ENCODE assay signal across 8 mouse cellular contexts in the genomic region with DNA sequence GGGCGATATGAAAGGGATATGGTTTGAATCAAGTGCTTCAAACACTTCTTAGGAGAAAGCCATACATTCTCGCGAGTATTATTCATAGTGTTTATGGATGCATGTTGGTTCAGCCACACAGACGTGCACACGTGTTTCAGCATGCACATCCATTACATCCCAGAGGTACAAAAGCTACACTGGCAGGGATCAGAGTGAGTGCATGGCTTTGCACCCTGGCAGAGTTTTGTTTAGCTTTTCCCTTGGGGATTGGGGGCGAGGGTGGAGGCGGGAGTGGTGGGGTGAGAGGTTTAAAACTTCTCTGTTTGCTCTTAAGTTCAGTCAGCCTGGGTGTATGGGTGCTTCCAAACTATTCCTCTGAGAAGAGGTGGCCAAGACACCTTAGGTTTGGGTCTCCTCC. TPM values are rescaled to one million over a fixed set of nuclear protein-coding genes. Genes with fewer than 3 reads are reported as not detected.
DNase-seq lines count a peak whose midpoint lies in the region; ATAC-seq and TF ChIP-seq lines count a peak whose summit lies in the region.

No protein-coding gene starts in this region.

- H3K36me3 ChIP-seq in spleen, adult 2 months (ENCODE audit: control insufficient read depth, insufficient read depth, low read length), result no peaks in the 10 kb centered on the region
- H3K36me3 ChIP-seq in heart, embryonic 16.5 days (ENCODE audit: control insufficient read depth, insufficient read depth), result no peaks in the 10 kb centered on the region
- no peaks in the 10 kb centered on the region for H3K36me3 ChIP-seq in liver, embryonic 15.5 days (replicated peaks)
- no peaks in the 10 kb centered on the region for H3K36me3 ChIP-seq in stomach, embryonic 16.5 days (ENCODE audit: control insufficient read depth, insufficient read depth, low read length)

- TF ChIP-seq POLR2A in spleen, adult 2 months (IDR thresholded peaks at IDR 0.05; ENCODE audit: low read depth, low read length), result no peak

- H3K4me2 ChIP-seq in heart, embryonic 16.5 days (ENCODE audit: low read depth, low read length), result peak overlapping the region; percentile 88
- H3K4me2 ChIP-seq in liver, embryonic 15.5 days, result peak overlapping the region; percentile 77
- H3K4me2 ChIP-seq in stomach, embryonic 16.5 days (ENCODE audit: low read depth, low read length), result peak overlapping the region; percentile 94

- H3K4me1 ChIP-seq in spleen, adult 2 months (ENCODE audit: control insufficient read depth, insufficient read depth, insufficient read length), result no peaks in the 10 kb centered on the region; the same call in 1 of the 2 replicates
- 0 out of 2 replicates have a peak, but pooled peaks cover 4% of the 10 kb centered on the region for H3K4me1 ChIP-seq in heart, embryonic 16.5 days (ENCODE audit: control insufficient read depth, insufficient read depth, low read length)
- H3K4me1 ChIP-seq in liver, embryonic 15.5 days (replicated peaks), result no peaks in the 10 kb centered on the region; the same call in 1 of the 2 replicates
- H3K4me1 ChIP-seq in stomach, embryonic 16.5 days (ENCODE audit: control insufficient read depth, insufficient read depth, low read length), result 0 out of 2 replicates have a peak, but pooled peaks cover 4% of the 10 kb centered on the region

- no peak for DNase-seq in spleen, adult 2 months (ENCODE audit: low read depth in 1 of 2, low spot score in 2 of 2)
- no peak for DNase-seq in spleen, postnatal 14 days (ENCODE audit: low spot score in 2 of 2)
- DNase-seq in left cerebral cortex, adult 8-10 months (ENCODE audit: low spot score in 2 of 2), result no peak
- DNase-seq in layer of hippocampus, postnatal 36 days, result no peak
- no peak for DNase-seq in left cerebral cortex, postnatal 36 days (ENCODE audit: low spot score in 2 of 2)

- WGBS in spleen, adult 2 months, result under 1% methylated on average over 7 of the region's 7 CpGs
- 3% methylated on average over 7 of the region's 7 CpGs for WGBS in heart, embryonic 16.5 days
- 2% methylated on average over 7 of the region's 7 CpGs for WGBS in liver, embryonic 15.5 days (ENCODE audit: insufficient replicate concordance)
- WGBS in stomach, embryonic 16.5 days, result 3% methylated on average over 7 of the region's 7 CpGs

- H3K9ac ChIP-seq in heart, embryonic 16.5 days (ENCODE audit: low read length), result peak overlapping the region; percentile 93
- H3K9ac ChIP-seq in liver, embryonic 15.5 days, result no peak overlapping the region
- peak overlapping the region; percentile 96 for H3K9ac ChIP-seq in stomach, embryonic 16.5 days (ENCODE audit: low read length)

- peak overlapping the region; percentile 87 for H3K27ac ChIP-seq in spleen, adult 2 months (ENCODE audit: insufficient read depth, low read length)
- H3K27ac ChIP-seq in heart, embryonic 16.5 days (ENCODE audit: low read length), result peak overlapping the region; percentile 35
- H3K27ac ChIP-seq in liver, embryonic 15.5 days (replicated peaks), result no peak overlapping the region
- H3K27ac ChIP-seq in stomach, embryonic 16.5 days (ENCODE audit: low read length), result no peak overlapping the region

- TF ChIP-seq CTCF in spleen, adult 2 months (IDR thresholded peaks at IDR 0.05; ENCODE audit: extremely low read depth, insufficient read depth, insufficient read length, insufficient replicate concordance), result no peak

- ATAC-seq in heart, embryonic 16.5 days (replicated peaks; ENCODE audit: extremely low read depth, insufficient read depth, low FRiP score), result no peak
- no peak for ATAC-seq in liver, embryonic 15.5 days (ENCODE audit: insufficient read depth)
- no peak for ATAC-seq in stomach, embryonic 16.5 days (ENCODE audit: insufficient read depth, low FRiP score)

- intact Hi-C loops in left cerebral cortex, postnatal 36 days (cut with DNase I), result no loop called here

- H3K27me3 ChIP-seq in spleen, adult 2 months (ENCODE audit: control insufficient read depth, insufficient read depth, low read length), result peaks cover 10% of the 10 kb centered on the region
- peaks cover 8% of the 10 kb centered on the region for H3K27me3 ChIP-seq in heart, embryonic 16.5 days (ENCODE audit: control insufficient read depth, insufficient read depth, low read length)
- H3K27me3 ChIP-seq in liver, embryonic 15.5 days, result peaks cover 50% of the 10 kb centered on the region
- peaks cover 7% of the 10 kb centered on the region; the same call in 1 of the 2 replicates for H3K27me3 ChIP-seq in stomach, embryonic 16.5 days (ENCODE audit: control insufficient read depth, insufficient read depth, low read length)

- H3K9me3 ChIP-seq in heart, embryonic 16.5 days (replicated peaks; ENCODE audit: control insufficient read depth, low read length), result no peaks in the 10 kb centered on the region
- H3K9me3 ChIP-seq in liver, embryonic 15.5 days (replicated peaks), result no peaks in the 10 kb centered on the region
- H3K9me3 ChIP-seq in stomach, embryonic 16.5 days (replicated peaks; ENCODE audit: control insufficient read depth, low read length), result no peaks in the 10 kb centered on the region

- peak overlapping the region; percentile 65 for H3K4me3 ChIP-seq in spleen, adult 2 months (ENCODE audit: extremely low read depth, insufficient read depth, insufficient read length)
- peak overlapping the region; percentile 87 for H3K4me3 ChIP-seq in heart, embryonic 16.5 days (ENCODE audit: low read length)
- peak overlapping the region; percentile 59 for H3K4me3 ChIP-seq in liver, embryonic 15.5 days (replicated peaks)
- H3K4me3 ChIP-seq in stomach, embryonic 16.5 days (replicated peaks; ENCODE audit: low read length), result peak overlapping the region; percentile 85

RNA-seq across cellular contexts. Expression of gene Prkch, which starts 1.3 kb away (rescaled TPM):
- 12.5 and 13.5 TPM in 2 replicates for polyA plus RNA-seq in spleen, adult 2 months (2012; rRNA removed)
- polyA plus RNA-seq in heart, embryonic 16.5 days (2015; fragmentation: Nextera tagmentation; extraction: Ambion mirVana), result 12.4 and 15.2 TPM in 2 replicates
- 1.9 and 2.4 TPM in 2 replicates for polyA plus RNA-seq in liver, embryonic 15.5 days (2015; fragmentation: Nextera tagmentation; extraction: Ambion mirVana)
- 9.8 and 11.0 TPM in 2 replicates for polyA plus RNA-seq in stomach, embryonic 16.5 days (2015; fragmentation: Nextera tagmentation; extraction: Ambion mirVana)
- 10 to 100 TPM; 11.2 to 13.2 (median 12.5) TPM for total RNA-seq in left cerebral cortex, adult 8-10 months (2022)
- 1 to 10 TPM; 3.0 to 3.6 TPM for total RNA-seq in layer of hippocampus, postnatal 36 days (2021)
- total RNA-seq in left cerebral cortex, postnatal 36 days (2021), result 1 to 10 TPM; 4.6 to 6.0 TPM

RNA-seq across cellular contexts. Expression of gene Tmem30b, which starts 39.7 kb away (rescaled TPM):
- polyA plus RNA-seq in spleen, adult 2 months (2012; rRNA removed), result 0.14 and 0.27 TPM in 2 replicates
- polyA plus RNA-seq in heart, embryonic 16.5 days (2015; fragmentation: Nextera tagmentation; extraction: Ambion mirVana), result 1.9 and 3.0 TPM in 2 replicates
- polyA plus RNA-seq in liver, embryonic 15.5 days (2015; fragmentation: Nextera tagmentation; extraction: Ambion mirVana), result 8.8 and 9.3 TPM in 2 replicates
- polyA plus RNA-seq in stomach, embryonic 16.5 days (2015; fragmentation: Nextera tagmentation; extraction: Ambion mirVana), result 38.6 and 42.7 TPM in 2 replicates
- total RNA-seq in left cerebral cortex, adult 8-10 months (2022), result under 1 TPM; 0.11 to 0.93 (median 0.36) TPM
- not detected for total RNA-seq in layer of hippocampus, postnatal 36 days (2021)
- under 1 TPM in 1 of 2 experiments, not detected in 1; 0.12 TPM for total RNA-seq in left cerebral cortex, postnatal 36 days (2021)

Comparison
In these comparisons a context has a peak if more than half of its experiments do, and no peak if none do; other contexts are left out.
1. H3K27ac ChIP-seq: peak in spleen, adult 2 months (single experiment) and heart, embryonic 16.5 days (single experiment); none in liver, embryonic 15.5 days (single experiment) and stomach, embryonic 16.5 days (single experiment).
2. Peak in every context shown above with its lines, with median percentiles within 50 percentile points of each other: H3K4me3 ChIP-seq and H3K4me2 ChIP-seq.